Mouse (Mus musculus): ENCODE measurements around the gene Cdc73. TPM values are rescaled to one million over a fixed set of nuclear protein-coding genes. Genes with fewer than 3 reads are reported as not detected.
"Not testable (repeated sequence)": the region's sequence is repeated elsewhere in the genome, so short reads cannot be mapped to it uniquely, and the experiment has no call there.

The Cdc73 gene
- polyA plus RNA-seq, 1 experiment from 2014 or later = 26.5 TPM

DNA sequence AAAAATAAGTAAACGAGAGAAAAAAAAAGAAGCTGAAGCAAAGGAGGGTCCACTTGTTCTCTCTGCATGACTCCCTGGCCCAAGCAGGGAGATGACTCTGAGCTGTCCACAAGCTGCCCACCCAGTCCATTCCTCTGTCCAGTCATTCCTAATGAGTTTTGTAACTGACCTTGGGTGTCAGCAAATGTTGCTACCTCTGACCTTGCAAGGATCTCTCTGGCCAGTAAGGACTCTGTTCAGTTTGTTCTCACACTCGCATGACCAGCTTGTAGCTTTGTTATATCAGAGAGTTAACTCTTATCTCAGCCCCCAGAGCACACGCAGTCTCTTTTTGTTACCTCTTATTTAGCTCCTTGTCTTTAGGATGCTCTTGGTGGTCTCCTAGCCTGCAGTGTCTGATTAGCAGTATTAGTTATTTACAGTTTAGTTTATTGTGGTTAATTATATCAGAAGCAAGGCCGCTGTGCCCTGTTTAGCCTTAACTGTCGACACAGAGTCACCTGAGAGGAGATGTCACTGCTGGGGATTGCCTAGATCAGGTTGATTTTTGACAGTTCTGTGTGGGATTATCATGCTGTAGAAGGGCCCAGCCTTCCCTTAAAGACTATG, 21.9 kb upstream of the Cdc73 start:
- 78% methylated on average over 5 of the region's 5 CpGs for WGBS
- Histone ChIP-seq H3K27me3 (replicated peaks) (no peaks in the 10 kb centered on the region), H3K4me3 (replicated peaks) (no peak overlapping the region), H3K4me2 (no peak overlapping the region), H3K9me3 (no peaks in the 10 kb centered on the region), H3K36me3 (no peaks in the 10 kb centered on the region), H3K27ac (no peak overlapping the region), H3K9ac (no peak overlapping the region), H3K4me1 (no peaks in the 10 kb centered on the region)
- no peak for ATAC-seq (ENCODE audit: insufficient read depth, low FRiP score, low read depth)

DNA sequence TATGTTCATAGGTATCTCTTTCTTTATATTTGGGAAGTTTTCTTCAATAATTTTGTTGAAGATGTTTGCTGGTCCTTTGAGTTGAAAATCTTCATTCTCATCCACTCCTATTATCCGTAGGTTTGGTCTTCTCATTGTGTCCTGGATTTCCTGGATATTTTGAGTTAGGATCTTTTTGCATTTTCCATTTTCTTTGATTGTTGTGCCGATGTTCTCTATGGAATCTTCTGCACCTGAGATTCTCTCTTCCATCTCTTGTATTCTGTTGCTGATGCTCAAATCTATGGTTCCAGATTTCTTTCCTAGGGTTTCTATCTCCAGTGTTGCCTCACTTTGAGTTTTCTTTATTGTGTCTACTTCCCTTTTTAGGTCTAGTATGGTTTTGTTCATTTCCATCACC, 13.3 kb upstream of the Cdc73 start, which contains the start of gene Glrx2:
Gene Glrx2, plus strand, starts transcription at position 301 of the 400 bp plus-strand sequence.
- ATAC-seq (ENCODE audit: insufficient read depth, low FRiP score, low read depth) = not testable (repeated sequence)

DNA sequence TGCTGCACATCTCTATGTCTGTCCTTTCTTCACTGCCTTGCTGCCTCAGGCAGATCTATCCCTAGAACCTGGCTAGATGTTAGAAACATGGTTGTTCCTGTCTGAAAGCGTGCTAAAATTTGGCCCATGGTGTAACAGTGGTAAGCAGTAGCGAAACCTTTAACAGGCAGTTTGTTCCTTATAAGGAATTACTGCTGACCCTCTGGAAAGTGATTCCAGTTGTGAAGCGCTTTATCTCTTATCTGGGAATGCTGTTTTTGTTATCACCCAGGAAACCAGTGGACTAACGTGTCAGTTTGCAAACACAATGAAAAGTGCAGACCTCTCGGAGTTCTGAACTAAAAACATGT, 7.9 kb upstream of the Cdc73 start:
- Histone ChIP-seq H3K27ac (no peak overlapping the region), H3K36me3 (no peaks in the 10 kb centered on the region), H3K9ac (no peak overlapping the region), H3K4me1 (no peaks in the 10 kb centered on the region), H3K4me3 (replicated peaks) (no peak overlapping the region), H3K9me3 (no peaks in the 10 kb centered on the region), H3K4me2 (no peak overlapping the region), H3K27me3 (replicated peaks) (no peaks in the 10 kb centered on the region)
- ATAC-seq (ENCODE audit: insufficient read depth, low FRiP score, low read depth) = no peak
- WGBS = 54% methylated on average over 5 of the region's 5 CpGs

More for the DNA sequence above, 13.3 kb upstream of the Cdc73 start, which contains the start of gene Glrx2:
- not testable (repeated sequence) for H3K36me3 ChIP-seq; H3K27ac ChIP-seq; H3K4me1 ChIP-seq; H3K4me2 ChIP-seq; H3K4me3 ChIP-seq (replicated peaks); H3K9ac ChIP-seq; H3K27me3 ChIP-seq (replicated peaks); H3K9me3 ChIP-seq
- no CpG with 5 or more reads among the region's 2 CpGs for WGBS

DNA sequence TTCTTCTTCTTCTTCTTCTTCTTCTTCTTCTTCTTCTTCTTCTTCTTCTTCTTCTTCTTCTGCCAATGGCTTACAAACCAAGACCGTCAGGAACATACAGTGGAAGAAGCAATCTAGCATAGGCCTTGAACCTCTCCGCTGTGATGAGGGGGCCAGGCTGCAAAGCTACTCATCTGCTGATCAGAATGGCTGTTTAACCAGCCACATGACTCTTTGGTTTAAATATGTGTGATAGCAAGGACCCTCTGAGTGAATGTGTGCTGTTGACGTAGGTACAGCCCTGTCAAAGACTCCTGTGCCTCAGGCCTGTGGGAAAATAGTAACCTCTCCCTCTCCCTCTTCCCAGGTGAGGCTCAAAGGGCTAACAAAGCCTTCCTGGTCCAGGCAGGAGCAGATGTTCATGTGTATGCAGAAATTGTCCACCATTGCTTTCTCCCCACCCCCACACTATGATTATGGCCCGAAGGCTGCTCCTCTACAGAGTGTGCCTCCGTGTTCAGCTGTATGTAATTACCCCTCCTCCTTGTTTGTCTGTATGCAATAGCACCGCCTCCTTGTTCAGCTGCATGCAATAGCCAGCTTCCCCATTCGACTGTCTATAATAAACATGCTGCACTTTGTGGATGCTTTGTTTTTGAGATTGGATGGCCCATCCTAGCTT, 7.4 kb upstream of the Cdc73 start:
- Histone ChIP-seq H3K36me3 (no peaks in the 10 kb centered on the region), H3K4me2 (no peak overlapping the region), H3K4me1 (no peaks in the 10 kb centered on the region), H3K27ac (no peak overlapping the region), H3K9me3 (no peaks in the 10 kb centered on the region), H3K4me3 (replicated peaks) (no peak overlapping the region), H3K9ac (no peak overlapping the region), H3K27me3 (replicated peaks) (no peaks in the 10 kb centered on the region)
- WGBS = 57% methylated on average over 7 of the region's 7 CpGs
- no peak for ATAC-seq (ENCODE audit: insufficient read depth, low FRiP score, low read depth)

DNA sequence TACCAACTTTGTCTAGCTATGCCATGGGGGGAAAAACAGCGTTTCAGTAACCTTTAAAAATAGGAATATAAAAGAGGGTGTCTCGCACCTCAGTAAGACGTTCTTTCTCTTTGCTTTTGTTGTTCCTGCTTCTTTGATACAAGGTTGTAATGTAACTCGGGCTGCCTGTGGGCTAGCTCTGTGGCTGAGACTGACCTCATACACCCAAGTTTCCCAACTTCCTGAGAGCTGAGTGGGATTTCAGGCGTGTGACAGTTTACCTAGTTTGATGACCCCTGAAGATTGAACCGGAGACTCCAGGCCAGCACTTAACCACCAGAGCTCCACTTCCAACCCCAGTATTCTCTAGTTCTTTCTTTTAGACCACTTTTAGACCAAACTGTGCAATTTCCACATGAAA, 5.7 kb upstream of the Cdc73 start:
- ATAC-seq (ENCODE audit: insufficient read depth, low FRiP score, low read depth) = no peak
- WGBS = 59% methylated on average over 6 of the region's 6 CpGs
- no peaks in the 10 kb centered on the region for H3K36me3 ChIP-seq
- no peak overlapping the region for H3K4me3 ChIP-seq (replicated peaks)
- H3K9me3 ChIP-seq = no peaks in the 10 kb centered on the region
- no peak overlapping the region for H3K27ac ChIP-seq
- H3K27me3 ChIP-seq (replicated peaks) = no peaks in the 10 kb centered on the region
- no peak overlapping the region for H3K4me2 ChIP-seq
- no peaks in the 10 kb centered on the region for H3K4me1 ChIP-seq
- no peak overlapping the region for H3K9ac ChIP-seq

DNA sequence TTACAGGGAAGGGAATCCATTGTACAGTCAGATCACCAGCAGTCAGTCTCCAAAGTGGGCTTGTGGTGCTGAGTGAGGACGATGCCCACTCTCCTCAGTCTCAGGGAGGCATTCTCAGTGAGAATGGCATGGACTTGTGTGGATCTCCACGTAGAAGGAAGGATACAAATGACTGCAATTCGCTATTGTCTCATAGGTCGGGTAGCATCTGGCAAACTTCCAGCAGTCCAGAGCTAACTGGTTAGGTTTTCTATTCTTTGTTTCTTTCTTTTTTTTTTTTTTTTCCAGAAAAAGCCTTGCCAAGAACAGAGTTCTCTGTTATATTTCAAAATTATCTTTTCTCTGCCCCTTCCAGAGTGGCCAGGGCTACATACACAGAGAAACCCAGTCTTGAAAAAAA, 4.3 kb upstream of the Cdc73 start:
- no peak overlapping the region for H3K27ac ChIP-seq
- no peak overlapping the region for H3K4me2 ChIP-seq
- H3K9me3 ChIP-seq = no peaks in the 10 kb centered on the region
- no peak for ATAC-seq (ENCODE audit: insufficient read depth, low FRiP score, low read depth)
- no peaks in the 10 kb centered on the region for H3K4me1 ChIP-seq
- 54% methylated on average over 4 of the region's 4 CpGs for WGBS
- no peak overlapping the region for H3K4me3 ChIP-seq (replicated peaks)
- H3K9ac ChIP-seq = no peak overlapping the region
- no peaks in the 10 kb centered on the region for H3K27me3 ChIP-seq (replicated peaks)
- H3K36me3 ChIP-seq = no peaks in the 10 kb centered on the region

DNA sequence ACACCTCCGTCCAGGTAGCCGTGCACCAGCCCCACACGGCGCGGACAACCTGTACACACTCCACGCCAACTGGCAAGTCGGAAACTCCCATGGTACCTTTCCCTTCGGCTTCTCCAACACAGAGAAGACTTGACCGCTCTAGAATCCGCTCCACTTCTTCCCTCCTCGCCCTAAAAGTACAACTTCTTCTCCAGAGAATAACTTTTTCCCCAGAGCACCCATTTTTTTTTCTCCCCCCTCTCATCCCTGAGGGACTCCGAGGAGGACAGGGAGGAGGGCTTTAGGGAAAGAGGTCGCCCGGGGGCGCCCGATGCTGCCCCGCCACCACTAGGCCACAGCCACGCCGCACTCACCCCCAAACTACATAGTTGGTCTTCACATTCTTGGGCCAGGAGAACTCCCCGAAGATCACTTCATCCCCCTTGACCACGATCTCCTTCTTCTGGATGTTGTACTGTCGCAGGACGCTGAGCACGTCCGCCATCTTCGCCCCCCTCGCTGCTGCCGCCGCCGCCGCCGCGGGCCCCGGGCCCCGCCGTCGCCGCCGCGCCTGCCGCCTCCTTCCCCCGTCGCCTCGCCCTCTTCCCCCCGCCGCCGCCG, 452 bp downstream of the Cdc73 start:
- Histone ChIP-seq H3K9me3 (no peaks in the 10 kb centered on the region), H3K27me3 (replicated peaks) (no peaks in the 10 kb centered on the region), H3K4me3 (replicated peaks) (peak overlapping the region; percentile 89), H3K27ac (peak overlapping the region; percentile 94), H3K36me3 (0 out of 2 replicates have a peak, but pooled peaks cover 3% of the 10 kb centered on the region), H3K4me2 (peak overlapping the region; percentile 64), H3K9ac (peak overlapping the region; percentile 76), H3K4me1 (no peaks in the 10 kb centered on the region; the same call in 1 of the 2 replicates)
- under 1% methylated on average over 44 of the region's 48 CpGs for WGBS
- peak; percentile 65 for ATAC-seq (ENCODE audit: insufficient read depth, low FRiP score, low read depth)

DNA sequence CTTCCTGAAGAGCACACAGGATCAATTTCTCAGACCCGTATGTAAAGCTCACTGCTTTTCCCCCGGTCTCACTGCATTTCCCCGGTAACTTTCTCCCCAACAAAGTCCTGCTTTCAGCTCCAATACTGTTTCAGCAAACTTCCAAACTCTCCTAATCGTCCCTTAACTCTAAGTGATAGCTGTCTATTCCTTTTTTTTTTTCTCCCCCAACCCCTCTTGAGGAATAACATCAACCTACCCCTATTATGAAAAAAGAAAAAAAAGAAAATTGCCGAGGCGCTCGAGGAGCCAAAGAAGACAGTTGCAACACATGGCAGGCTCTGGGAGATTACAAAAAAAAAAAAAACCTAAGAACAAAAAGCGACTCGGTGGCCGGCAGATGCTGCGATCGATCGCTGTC, 957 bp downstream of the Cdc73 start:
- Histone ChIP-seq H3K27me3 (replicated peaks) (no peaks in the 10 kb centered on the region), H3K27ac (peak overlapping the region; percentile 94), H3K4me3 (replicated peaks) (peak overlapping the region; percentile 89), H3K9ac (peak overlapping the region; percentile 76; the same call in 1 of the 2 replicates), H3K4me2 (peak overlapping the region; percentile 64), H3K4me1 (no peaks in the 10 kb centered on the region; the same call in 1 of the 2 replicates), H3K9me3 (no peaks in the 10 kb centered on the region), H3K36me3 (0 out of 2 replicates have a peak, but pooled peaks cover 3% of the 10 kb centered on the region)
- WGBS = under 1% methylated on average over 13 of the region's 13 CpGs
- no peak for ATAC-seq (ENCODE audit: insufficient read depth, low FRiP score, low read depth)

DNA sequence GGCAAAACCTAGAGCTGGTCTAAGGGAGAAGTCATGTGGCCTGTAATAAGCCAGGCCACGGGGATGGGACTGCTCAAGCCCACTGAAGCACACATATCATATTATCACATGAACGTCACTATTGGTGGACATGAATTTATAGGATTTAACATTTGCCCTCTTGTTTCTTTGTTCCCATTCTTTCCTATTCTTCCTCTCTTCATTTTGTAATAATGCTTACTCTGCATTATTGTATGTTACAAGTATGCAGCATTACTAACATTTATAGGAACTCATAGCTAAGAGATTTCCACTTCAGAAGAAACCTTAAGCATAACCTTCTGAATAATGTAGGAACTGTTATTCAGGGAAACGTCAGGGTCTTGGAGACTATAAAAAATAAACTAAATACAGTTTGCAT, 17.8 kb downstream of the Cdc73 start:
- no peak overlapping the region for H3K27ac ChIP-seq
- no peak overlapping the region for H3K4me3 ChIP-seq (replicated peaks)
- H3K4me1 ChIP-seq = no peaks in the 10 kb centered on the region
- no peak overlapping the region for H3K4me2 ChIP-seq
- H3K27me3 ChIP-seq (replicated peaks) = no peaks in the 10 kb centered on the region
- peaks cover 4% of the 10 kb centered on the region; the same call in 1 of the 2 replicates for H3K36me3 ChIP-seq
- no peak for ATAC-seq (ENCODE audit: insufficient read depth, low FRiP score, low read depth)
- H3K9ac ChIP-seq = no peak overlapping the region
- H3K9me3 ChIP-seq = no peaks in the 10 kb centered on the region
- 90% methylated on average over 3 of the region's 3 CpGs for WGBS

DNA sequence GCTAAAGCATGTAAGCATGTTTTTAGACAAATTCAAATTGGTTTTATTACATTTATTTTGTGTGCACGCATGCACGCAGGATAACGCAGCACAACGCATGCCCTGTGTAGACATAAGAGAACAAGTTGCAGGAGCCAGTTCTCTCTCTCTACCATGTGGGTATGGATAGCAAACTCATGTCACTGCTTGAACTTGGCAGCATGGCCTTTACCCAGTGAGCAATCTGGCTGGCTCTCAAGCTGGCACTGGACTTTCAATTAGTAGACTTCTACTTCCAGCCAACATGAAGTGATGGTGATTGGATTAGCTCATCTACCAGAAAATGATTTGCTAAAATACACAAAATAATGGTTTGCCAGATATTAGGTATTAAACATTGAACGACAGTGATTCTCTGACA, 21.6 kb downstream of the Cdc73 start:
- H3K9me3 ChIP-seq = no peaks in the 10 kb centered on the region
- 94% methylated on average over 5 of the region's 5 CpGs for WGBS

DNA sequence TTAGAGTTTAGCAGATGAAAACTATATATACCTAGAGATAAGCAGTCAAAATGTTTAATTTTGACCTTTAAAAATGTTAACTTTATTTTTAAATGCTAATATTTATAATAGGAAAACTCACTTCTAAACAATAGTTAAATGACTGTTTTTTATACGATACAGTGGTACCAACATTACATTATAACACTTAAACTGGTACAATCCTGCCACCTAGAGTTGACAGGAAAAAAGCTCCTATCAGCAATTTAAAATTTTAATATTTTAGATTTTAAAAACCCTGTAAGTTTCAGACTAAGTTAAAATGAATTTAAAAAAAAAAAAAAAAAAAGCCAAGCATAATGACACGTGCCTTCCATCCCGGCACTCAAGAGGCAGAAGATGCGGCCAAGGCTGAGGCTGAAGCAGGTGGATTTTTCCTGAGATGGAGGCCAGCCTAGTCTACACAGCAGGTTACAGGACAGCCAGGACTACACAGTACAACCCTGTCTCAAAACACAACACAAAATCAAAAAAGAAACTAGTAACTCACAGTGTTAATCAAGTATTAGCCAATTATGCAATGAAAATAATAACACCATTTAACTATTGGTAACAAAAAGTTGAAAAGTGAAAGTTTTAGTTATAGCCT, 26.8 kb downstream of the Cdc73 start:
- H3K27ac ChIP-seq = no peak overlapping the region
- 84% methylated on average over 4 of the region's 4 CpGs for WGBS
- no peak for ATAC-seq (ENCODE audit: insufficient read depth, low FRiP score, low read depth)

More for the DNA sequence above, 21.6 kb downstream of the Cdc73 start:
- Histone ChIP-seq H3K4me3 (replicated peaks) (no peak overlapping the region), H3K36me3 (peaks cover 12% of the 10 kb centered on the region), H3K27me3 (replicated peaks) (no peaks in the 10 kb centered on the region), H3K4me2 (no peak overlapping the region), H3K9ac (no peak overlapping the region), H3K4me1 (no peaks in the 10 kb centered on the region), H3K27ac (no peak overlapping the region)
- ATAC-seq (ENCODE audit: insufficient read depth, low FRiP score, low read depth) = no peak

DNA sequence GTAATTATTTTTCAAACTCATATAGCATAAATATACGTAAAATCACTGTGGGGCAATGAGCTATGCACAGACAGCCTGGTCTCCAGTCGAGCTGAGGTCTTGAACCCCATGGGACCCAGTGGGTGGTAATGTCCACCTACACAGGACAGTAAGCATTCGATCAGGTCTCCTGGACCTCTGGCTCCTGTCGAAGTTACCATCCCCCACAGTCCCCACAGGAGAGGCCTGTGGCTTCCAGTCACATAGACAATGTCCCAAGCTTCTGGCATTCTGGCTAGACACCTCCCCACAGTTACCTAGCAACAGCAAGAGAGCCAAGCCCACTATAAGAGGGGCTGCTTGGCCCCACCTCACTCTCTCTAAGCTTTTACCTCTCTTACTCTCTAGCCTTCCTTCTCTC, 37.9 kb downstream of the Cdc73 start:
- H3K9ac ChIP-seq; H3K4me2 ChIP-seq; H3K4me3 ChIP-seq (replicated peaks); H3K4me1 ChIP-seq; H3K27me3 ChIP-seq (replicated peaks); H3K9me3 ChIP-seq; ATAC-seq (ENCODE audit: insufficient read depth, low FRiP score, low read depth); H3K27ac ChIP-seq: not testable (repeated sequence)
- 0 out of 2 replicates have a peak, but pooled peaks cover 21% of the 10 kb centered on the region for H3K36me3 ChIP-seq
- WGBS = 89% methylated on average over 4 of the region's 4 CpGs

More for the DNA sequence above, 26.8 kb downstream of the Cdc73 start:
- Histone ChIP-seq H3K9ac (no peak overlapping the region), H3K9me3 (no peaks in the 10 kb centered on the region), H3K4me2 (no peak overlapping the region), H3K4me1 (no peaks in the 10 kb centered on the region), H3K4me3 (replicated peaks) (no peak overlapping the region), H3K36me3 (peaks cover 12% of the 10 kb centered on the region), H3K27me3 (replicated peaks) (no peaks in the 10 kb centered on the region)
